Mouse (Mus musculus): ENCODE measurements around the gene Ube3b.

The Ube3b gene

DNA sequence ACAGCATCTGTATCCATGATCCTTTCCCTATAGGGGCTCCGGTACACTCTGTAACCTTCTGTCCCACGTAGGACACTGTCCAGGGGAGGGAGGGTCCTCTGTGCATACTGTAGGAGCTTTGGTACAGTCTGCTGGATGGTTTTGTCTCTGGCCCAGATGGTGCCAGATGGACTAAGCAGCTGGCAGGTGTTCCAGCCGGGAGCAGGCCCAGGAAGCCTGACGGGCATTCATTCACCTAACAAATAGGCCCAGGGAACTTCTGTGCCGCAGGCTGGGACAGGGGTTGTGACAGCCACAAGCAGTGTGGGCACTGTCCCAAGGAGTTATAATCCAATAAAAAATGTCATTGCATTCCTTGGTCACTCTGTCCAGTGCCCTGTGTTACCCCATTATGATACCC, 43.6 kb downstream of the Ube3b start:
- no peak for DNase-seq (ENCODE audit: low read depth)

DNA sequence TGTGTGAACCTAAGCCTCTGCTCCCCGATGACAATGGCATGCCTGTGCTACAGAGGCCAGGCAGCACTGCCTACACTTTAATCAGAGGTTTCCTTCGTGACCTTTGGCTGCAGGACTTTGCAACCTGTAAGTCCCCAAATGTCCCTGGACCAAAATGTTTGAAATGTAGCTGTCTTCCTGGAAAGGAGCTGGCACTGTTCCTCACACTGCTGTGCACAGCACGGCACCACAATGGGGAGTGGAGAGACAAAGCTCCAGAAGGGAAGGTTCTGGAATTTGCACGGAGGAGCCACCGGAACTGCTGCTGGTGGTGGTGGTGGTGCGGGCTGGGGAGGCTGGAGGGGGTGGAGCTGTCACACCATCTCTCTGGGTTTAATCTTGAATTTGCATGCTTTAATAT, 46.3 kb downstream of the Ube3b start:
- DNase-seq (ENCODE audit: low read depth) = no peak

DNA sequence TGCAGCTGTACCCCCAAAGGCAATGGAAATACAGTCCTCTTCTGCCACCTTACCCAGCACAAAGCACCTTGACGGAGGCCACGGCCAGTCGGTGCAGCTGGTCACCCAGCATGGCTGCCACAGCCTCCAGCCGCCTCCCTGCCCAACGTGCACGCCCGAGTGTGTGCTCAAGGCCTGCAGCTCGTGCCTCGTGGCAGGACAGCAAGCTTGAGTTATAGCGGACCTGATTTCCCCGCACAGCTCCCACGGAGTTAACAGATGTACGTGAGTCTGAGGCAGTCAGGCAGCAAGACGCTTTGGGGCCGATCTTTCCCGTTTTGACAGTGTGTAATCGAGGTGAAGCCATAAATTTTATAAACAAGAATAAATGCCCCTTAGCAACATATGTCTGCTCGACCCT, 48.2 kb downstream of the Ube3b start:
- DNase-seq (ENCODE audit: low read depth) = no peak

DNA sequence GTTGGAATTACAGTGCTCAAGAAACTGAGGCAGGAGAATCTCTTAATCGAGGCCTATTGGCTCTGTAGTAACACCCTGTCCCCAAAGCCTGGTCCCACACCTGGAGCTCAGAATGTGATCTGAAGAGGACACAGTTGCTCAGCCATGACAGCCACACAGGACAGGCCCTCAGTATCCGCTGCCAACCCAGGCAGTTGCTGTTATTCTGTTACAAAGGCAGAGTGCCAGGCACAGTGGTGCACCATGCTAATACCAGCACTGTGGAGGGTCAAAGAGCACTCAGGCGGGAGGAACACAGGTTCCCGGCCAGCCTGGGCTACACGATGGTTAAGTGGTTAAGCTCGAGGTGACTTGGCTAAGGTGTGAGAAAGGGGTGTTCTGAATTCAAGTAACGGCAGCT, 49.4 kb downstream of the Ube3b start:
- DNase-seq (ENCODE audit: low read depth) = no peak

DNA sequence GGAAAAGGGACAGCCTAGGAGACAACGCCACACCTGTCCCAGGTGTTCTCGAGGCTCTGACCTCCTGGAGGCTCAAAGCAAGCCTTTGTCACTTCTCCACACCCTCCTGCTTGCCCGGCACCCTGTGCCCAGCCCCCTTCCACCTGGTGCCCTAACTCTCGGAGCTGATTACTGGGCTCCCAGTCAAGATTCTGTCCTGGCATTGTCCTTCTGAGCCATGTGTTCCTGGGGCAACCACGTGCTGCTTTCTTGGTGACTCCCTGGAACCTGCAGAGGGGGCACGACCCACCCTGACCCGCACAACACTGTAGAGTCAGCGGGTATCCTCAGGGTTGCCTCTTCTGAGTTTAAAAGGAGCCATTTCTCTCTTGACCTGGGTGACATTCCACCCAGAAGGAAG, 54.0 kb downstream of the Ube3b start:
- no peak for DNase-seq (ENCODE audit: low read depth)

DNA sequence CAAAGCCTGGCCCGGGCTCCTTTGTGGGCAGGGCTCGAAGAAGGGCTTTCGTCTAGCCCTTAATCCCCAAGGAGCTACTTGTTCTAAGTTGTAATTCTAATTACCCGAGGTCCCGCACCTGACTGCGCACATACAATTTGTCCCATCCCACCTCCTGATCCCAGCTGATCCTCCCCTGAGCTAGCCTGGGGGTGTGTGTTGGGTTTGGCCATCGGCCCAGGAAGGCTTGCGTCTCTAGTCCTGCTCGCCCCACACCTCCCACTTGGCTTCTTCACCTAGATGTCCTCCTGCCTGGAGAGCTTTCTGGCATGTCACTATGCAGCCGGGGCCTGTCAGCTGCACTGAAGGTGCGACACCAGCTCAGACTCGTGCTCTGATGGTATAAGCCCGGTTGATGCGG, 55.2 kb downstream of the Ube3b start:
- DNase-seq (ENCODE audit: low read depth) = no peak

DNA sequence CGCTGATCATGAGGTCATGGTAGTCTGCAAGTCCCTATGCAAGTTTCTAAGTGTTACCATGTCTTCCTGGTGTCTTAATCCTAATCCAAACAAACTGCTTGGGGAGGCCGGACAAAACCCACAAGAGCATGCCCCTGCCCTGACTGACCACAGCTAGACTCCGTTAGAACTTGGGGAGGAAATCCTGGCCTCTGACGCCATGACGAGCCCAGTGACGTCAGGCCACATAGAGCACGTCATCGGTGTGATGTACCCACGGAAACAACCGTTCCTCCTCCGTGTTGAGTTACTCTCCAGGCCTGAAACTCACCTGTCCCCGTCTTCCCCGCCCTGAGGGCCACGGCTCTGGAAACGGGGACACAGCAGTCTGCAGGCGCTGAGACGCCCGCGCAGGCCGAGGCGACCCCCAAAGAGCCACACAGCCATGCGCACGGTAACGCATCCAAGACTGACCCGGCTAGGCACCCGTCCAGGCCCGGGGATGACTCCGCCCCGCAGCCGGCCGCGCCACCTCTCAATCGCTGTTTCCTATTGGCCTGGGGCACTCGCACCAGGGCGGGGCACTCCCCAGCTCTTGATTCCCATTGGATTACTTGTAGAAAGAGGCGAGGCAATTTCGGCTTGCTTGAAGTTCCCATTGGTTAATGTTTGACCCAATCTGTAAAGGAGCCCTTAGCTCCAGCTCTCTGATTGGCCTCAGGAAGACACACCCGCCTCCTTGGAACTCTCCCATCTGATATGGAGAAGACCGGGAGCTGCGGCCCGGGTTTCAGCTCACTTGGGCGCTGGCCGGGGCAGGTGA, 63.4 kb downstream of the Ube3b start, which contains the start of the genes Mmab and Mvk:
Gene Mmab, minus strand, starts transcription at position 495 of the 802 bp plus-strand sequence.
Gene Mvk, plus strand, starts transcription at position 704 of the 802 bp plus-strand sequence.
- peak; percentile 96 for DNase-seq (ENCODE audit: low read depth)

DNA sequence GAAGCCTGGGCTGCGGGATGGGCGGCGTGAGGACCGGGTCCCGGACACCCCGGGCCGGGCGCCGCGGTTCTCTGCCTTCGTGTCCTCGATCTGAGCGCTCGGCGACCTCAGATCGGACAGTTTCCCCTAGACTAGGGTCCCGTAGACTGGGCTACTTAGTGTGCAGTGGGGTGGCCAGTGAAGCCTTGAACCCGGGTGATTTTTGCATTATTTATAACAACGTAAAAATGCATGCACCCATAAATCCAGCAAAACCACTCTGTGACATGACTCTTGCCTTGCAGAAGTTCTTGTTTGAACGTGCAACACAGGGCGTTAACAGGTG, 63.9 kb downstream of the Ube3b start:
- DNase-seq (ENCODE audit: low read depth) = no peak

DNA sequence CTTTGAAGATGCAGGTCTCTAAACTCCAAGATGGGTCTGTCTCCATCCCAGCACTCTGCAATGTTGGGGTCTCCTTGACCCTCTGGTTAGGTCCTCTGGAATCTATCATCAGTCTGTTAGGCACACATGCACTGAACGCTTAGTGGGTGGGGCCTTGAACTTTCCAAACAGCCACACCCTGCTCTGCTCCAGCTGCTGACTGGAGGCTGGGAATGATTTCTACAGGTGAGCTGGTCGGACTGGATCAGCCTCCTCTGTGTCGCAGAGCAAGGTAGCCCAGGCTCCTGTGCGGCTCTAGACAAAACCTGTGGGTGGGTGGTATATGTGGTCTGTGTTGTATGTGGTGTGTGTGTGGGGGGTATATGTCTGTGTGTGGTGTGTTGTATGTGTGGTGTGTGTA, 68.6 kb downstream of the Ube3b start:
- no peak for DNase-seq (ENCODE audit: low read depth)

DNA sequence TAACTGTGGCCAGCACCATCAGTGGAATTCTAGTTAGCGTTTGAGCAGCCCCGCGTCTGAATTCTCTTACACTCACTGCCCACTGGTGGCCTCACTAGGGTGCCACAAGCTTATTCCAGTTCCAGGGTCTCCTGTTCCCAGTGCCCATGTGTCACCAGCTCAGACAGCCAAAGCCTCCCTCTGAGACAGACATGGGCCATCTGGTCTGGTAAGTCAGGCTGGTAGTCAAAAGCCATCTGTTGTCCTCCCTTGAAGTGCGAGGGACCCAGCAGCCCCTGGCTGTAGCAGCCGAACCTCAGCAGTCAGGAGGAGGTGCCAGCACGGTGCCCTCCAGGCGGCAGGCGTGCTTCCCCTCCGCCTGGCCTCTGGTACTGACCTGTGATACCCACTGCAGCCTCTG, 75.9 kb downstream of the Ube3b start:
- DNase-seq (ENCODE audit: low read depth) = no peak

DNA sequence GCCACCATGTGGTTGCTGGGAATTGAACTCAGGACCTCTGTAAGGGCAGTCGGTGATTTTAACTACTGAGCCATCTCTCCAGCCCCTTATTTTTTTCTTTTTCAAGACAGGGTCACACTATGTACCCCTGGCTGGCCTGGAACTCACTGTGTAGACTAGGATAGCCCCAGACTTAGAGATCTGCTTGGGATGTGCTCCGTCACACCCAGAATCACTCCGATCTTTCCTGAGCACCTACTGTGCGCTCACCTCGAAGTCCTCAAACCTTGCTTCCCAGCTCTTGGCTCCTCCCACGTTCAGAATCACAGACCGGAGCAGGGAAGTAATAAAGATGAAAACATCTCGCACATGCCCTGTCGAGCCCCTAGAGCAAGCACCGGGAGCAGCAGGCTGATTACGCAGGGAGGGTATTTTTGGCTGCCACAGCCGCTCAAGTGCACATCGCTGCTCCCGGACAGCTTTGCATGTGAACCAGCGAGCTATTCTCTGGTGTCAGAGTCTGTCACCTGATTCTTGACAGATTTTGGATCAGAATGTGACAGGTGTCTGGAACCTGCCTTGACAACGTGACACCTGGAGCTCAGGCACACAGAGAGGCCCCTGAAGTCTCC, 76.7 kb downstream of the Ube3b start:
- no peak for DNase-seq (ENCODE audit: low read depth)

DNA sequence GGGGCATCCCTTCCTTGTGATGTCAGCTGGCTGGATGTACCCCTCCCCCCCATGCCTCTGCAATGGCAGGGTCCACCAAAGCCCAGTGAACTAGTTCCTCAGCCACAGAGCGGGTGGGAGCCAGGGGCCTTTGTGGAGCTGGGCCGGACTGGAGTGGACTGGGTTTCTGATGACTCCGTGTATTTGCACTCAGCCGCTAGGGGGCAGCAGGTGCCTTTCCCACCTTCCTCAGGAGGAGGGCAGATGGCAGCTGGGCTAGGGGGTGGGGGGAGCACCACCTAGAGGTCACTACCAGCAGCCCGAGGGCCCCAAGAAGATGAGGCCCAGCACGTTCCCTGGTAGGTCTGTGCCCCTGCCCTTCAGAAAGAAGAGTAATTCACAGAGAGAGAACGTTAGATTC, 80.8 kb downstream of the Ube3b start:
- peak; percentile 38 for DNase-seq (ENCODE audit: low read depth)

DNA sequence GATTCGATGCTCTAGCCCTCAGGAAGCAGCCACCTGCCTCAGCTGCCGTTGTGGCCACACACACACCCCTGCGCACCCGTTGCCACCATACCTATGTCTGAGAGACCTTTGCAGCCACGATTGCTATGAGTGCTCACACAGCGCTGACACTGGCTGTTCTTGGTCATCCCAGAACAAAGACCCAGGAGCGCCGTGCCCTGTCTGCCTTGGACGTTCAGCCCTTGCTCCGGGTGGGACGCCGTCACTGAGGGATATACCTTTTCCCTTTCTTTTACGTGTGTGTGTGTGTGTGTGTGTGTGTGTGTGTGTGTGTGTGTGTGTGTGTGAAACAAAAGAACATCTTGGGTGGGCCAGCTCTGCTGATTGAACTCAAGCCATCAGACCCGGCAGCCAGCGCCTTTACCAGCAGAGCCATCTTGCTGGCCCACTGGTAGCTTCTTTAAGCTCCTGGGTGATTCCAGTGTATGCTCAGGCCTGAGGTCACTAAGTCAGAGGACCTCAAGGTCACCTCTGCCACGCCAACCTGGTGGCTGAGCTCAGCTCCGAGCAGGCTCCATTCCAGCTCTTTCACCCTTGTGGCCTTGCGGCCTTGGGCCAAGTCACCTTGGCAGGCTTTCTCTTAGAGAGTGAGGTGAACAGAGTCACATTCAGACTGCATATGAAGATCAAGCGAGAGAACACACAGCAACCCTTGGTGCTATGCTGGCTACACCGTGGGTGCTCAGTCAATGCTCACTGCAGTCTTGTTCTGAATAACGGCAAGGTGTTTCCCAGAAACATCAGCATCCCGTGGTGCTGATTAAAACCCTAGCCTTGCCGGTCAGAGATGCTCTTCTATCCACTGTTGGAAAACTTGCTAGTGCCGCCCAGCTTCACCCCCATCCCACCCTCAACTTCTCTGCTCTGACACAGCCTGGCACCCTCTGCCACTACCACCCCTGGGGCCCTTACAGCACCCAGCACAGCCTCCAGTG, 81.9 kb downstream of the Ube3b start:
- no peak for DNase-seq (ENCODE audit: low read depth)

DNA sequence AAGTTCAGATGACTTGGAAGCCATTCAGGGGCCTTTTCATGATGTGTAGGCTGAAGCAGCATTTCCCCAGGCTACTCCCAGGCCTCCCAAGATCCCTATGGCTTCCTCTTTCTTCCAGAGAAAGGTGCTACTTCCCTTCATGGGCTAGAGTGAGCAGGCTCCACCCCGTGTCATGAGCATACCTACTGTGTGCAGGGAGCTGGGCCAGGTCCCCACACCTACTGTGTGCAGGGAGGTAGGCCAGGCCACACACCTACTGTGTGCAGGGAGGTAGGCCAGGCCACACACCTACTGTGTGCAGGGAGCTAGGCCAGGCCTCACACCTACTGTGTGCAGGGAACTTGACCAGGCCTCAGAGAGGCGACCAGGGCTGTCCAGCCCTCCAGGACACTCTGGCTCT, 84.2 kb downstream of the Ube3b start:
- no peak for DNase-seq (ENCODE audit: low read depth)

DNA sequence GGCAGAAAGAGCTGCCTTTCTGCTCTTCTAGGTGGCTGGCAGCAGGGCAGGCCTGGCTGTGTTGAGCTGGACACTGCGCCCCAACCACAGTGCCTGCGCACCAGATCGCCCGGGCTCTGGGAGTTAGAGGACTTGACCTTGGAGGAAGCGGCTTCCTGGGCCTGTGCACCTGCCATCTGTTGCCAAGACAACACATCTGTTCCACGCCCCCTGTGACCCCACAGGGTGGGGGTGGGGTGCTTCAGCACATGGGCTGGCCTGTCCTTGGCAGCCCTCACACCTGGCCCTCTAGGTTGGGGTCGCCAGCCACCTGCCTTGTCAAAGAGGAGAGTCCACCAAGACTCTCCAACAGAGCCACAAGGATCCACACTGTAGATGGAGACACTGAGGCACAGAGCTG, 85.2 kb downstream of the Ube3b start:
- DNase-seq (ENCODE audit: low read depth) = no peak

DNA sequence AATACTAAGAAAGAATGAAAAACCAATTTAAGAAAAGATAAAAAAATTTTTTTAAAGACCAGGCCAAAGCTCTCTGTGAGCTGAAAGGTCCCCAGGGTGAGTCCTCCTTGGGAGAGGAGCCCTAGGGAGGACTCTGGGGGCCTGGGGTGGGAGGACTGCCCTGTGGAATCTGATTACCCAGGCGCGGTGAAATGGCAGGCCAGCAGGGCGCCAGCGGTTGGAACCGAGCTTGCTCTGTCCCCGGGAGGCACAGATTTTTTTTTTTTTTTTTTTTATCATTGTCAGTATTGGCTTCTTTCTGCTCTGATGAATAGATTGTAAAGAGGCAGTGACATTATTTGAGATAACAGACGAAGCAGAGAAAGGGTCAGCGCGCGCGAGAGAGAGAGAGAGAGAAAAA, 86.6 kb downstream of the Ube3b start:
- DNase-seq (ENCODE audit: low read depth) = no peak

DNA sequence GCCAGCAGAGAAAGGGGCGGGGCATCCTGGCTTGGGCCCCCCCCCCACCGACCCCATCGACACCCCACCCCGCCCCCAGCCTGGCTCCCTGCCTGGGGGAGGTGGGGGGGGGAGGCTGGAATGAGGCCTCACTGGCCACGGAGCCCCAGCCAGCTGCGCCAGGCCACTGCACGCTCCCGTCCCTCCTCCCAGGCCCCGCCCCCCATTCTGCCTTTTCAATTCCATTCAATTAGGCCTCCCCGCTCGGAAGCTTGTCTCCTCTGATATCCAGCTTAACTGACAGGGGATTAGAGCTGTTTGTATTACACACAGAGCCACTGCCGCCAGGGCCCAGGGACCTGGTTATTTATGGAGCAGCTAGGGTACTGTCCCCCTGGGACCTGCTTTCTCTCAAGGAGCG, 87.0 kb downstream of the Ube3b start:
- DNase-seq (ENCODE audit: low read depth) = no peak

DNA sequence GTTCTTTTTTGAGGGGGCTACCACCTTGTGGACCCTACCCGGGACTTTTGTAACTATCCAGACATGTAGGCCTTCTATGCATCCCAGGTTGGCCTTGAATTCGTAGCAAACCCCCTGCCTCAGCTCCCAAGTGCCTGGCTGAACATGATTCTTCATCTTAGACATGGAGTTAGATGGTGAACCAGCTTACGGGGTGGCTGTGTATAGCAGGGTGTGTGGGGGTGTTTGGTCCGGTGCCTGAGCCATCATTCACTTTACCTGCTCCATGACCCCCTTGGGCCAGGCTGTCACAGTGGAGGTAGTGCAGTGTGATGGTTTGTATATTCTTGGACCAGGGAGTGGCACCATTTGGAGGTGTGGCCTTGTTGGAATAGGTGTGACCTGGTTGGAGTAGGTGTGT, 87.6 kb downstream of the Ube3b start:
- no peak for DNase-seq (ENCODE audit: low read depth)

DNA sequence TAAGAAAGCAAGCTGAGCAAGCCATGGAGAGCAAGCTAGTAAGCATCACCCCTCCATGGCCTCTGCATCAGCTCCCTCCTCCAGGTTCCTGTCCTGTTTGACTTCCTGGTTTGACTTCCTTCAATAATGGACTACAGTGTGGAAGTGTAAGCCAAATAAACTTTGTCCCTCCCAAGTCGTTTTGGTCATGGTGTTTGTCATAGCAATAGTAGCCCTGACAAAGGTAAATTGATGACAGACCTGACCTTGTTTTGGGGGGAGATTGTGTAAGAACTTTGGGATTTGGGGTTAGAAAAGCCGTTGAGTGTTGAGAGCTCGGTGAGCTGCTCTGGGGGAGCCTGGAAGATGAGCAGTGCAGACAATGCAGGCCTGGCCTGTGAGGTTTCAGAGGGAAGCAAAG, 90.0 kb downstream of the Ube3b start:
- DNase-seq (ENCODE audit: low read depth) = no peak
